Mouse (Mus musculus): ENCODE data around the gene Pafah1b3. TPM values are rescaled to one million over a fixed set of nuclear protein-coding genes. Genes with fewer than 3 reads are reported as not detected.

Gene Pafah1b3
- polyA plus RNA-seq, 1 experiment = 46.2 TPM

GRCm38 (mm10) chr7:25284171-25284570 is 13.6 kb downstream of the Pafah1b3 start:
- no peak for TF ChIP-seq POLR2A (IDR thresholded peaks at IDR 0.05; ENCODE audit: low read depth, low read length)
- TF ChIP-seq CTCF (IDR thresholded peaks at IDR 0.05; ENCODE audit: borderline replicate concordance, insufficient read depth, low read length) = no peak
- peak overlapping the region; percentile 95 for H3K4me3 ChIP-seq (ENCODE audit: insufficient read depth, low read length)

GRCm38 (mm10) chr7:25283637-25284036 is 14.1 kb downstream of the Pafah1b3 start:
- peak overlapping the region; percentile 70 for H3K27ac ChIP-seq (ENCODE audit: insufficient read depth, low read length)
- H3K4me3 ChIP-seq (ENCODE audit: insufficient read depth, low read length) = peak overlapping the region; percentile 95

More at GRCm38 (mm10) chr7:25284171-25284570, 13.6 kb downstream of the Pafah1b3 start:
- peaks cover 16% of the 10 kb centered on the region; the same call in 1 of the 2 replicates for H3K4me1 ChIP-seq (ENCODE audit: control insufficient read depth, insufficient read depth, low read length)
- 0 out of 2 replicates have a peak overlapping the region, but pooled peaks have one; percentile 70 for H3K27ac ChIP-seq (ENCODE audit: insufficient read depth, low read length)

GRCm38 (mm10) chr7:25282731-25283211 is 15.0 kb downstream of the Pafah1b3 start:
- peak; percentile 20 for TF ChIP-seq POLR2A (IDR thresholded peaks at IDR 0.05; ENCODE audit: low read depth, low read length)
- TF ChIP-seq CTCF (IDR thresholded peaks at IDR 0.05; ENCODE audit: borderline replicate concordance, insufficient read depth, low read length) = no peak
- Histone ChIP-seq H3K4me3 (ENCODE audit: insufficient read depth, low read length) (peak overlapping the region; percentile 95), H3K27ac (ENCODE audit: insufficient read depth, low read length) (peak overlapping the region; percentile 70), H3K4me1 (ENCODE audit: control insufficient read depth, insufficient read depth, low read length) (peaks cover 16% of the 10 kb centered on the region; the same call in 1 of the 2 replicates)

More at GRCm38 (mm10) chr7:25283637-25284036, 14.1 kb downstream of the Pafah1b3 start:
- TF ChIP-seq POLR2A (IDR thresholded peaks at IDR 0.05; ENCODE audit: low read depth, low read length) (peak; percentile 34), CTCF (IDR thresholded peaks at IDR 0.05; ENCODE audit: borderline replicate concordance, insufficient read depth, low read length) (no peak)
- H3K4me1 ChIP-seq (ENCODE audit: control insufficient read depth, insufficient read depth, low read length) = peaks cover 16% of the 10 kb centered on the region; the same call in 1 of the 2 replicates

- TF ChIP-seq CTCF (IDR thresholded peaks at IDR 0.05; ENCODE audit: borderline replicate concordance, insufficient read depth, low read length) (no peak), POLR2A (IDR thresholded peaks at IDR 0.05; ENCODE audit: low read depth, low read length) (peak; percentile 98)
- H3K27ac ChIP-seq (ENCODE audit: insufficient read depth, low read length) = peak overlapping the region; percentile 100
- peak overlapping the region; percentile 33 for H3K4me3 ChIP-seq (ENCODE audit: insufficient read depth, low read length)
- peaks cover 18% of the 10 kb centered on the region; the same call in 1 of the 2 replicates for H3K4me1 ChIP-seq (ENCODE audit: control insufficient read depth, insufficient read depth, low read length)
Measured at GRCm38 (mm10) chr7:25281734-25282601, 15.8 kb downstream of the Pafah1b3 start.

GRCm38 (mm10) chr7:25281166-25281733 is 16.5 kb downstream of the Pafah1b3 start:
- H3K4me1 ChIP-seq (ENCODE audit: control insufficient read depth, insufficient read depth, low read length) = peaks cover 18% of the 10 kb centered on the region; the same call in 1 of the 2 replicates
- TF ChIP-seq CTCF (IDR thresholded peaks at IDR 0.05; ENCODE audit: borderline replicate concordance, insufficient read depth, low read length) (no peak), POLR2A (IDR thresholded peaks at IDR 0.05; ENCODE audit: low read depth, low read length) (no peak)
- peak overlapping the region; percentile 100 for H3K27ac ChIP-seq (ENCODE audit: insufficient read depth, low read length)
- H3K4me3 ChIP-seq (ENCODE audit: insufficient read depth, low read length) = no peak overlapping the region

- Histone ChIP-seq H3K27ac (ENCODE audit: insufficient read depth, low read length) (peak overlapping the region; percentile 100), H3K4me1 (ENCODE audit: control insufficient read depth, insufficient read depth, low read length) (peaks cover 24% of the 10 kb centered on the region), H3K4me3 (ENCODE audit: insufficient read depth, low read length) (peak overlapping the region; percentile 40)
- TF ChIP-seq POLR2A (IDR thresholded peaks at IDR 0.05; ENCODE audit: low read depth, low read length) (peak; percentile 63), CTCF (IDR thresholded peaks at IDR 0.05; ENCODE audit: borderline replicate concordance, insufficient read depth, low read length) (no peak)
Measured at GRCm38 (mm10) chr7:25279861-25280791, 17.7 kb downstream of the Pafah1b3 start.

- Histone ChIP-seq H3K27ac (ENCODE audit: insufficient read depth, low read length) (peak overlapping the region; percentile 100), H3K4me1 (ENCODE audit: control insufficient read depth, insufficient read depth, low read length) (peaks cover 24% of the 10 kb centered on the region), H3K4me3 (ENCODE audit: insufficient read depth, low read length) (peak overlapping the region; percentile 40)
- TF ChIP-seq CTCF (IDR thresholded peaks at IDR 0.05; ENCODE audit: borderline replicate concordance, insufficient read depth, low read length) (no peak), POLR2A (IDR thresholded peaks at IDR 0.05; ENCODE audit: low read depth, low read length) (peak; percentile 39; the same call in 1 of the 2 replicates)
Measured at GRCm38 (mm10) chr7:25279076-25279860, 18.5 kb downstream of the Pafah1b3 start.

- TF ChIP-seq CTCF (IDR thresholded peaks at IDR 0.05; ENCODE audit: borderline replicate concordance, insufficient read depth, low read length) (peak; percentile 75; the same call in 1 of the 2 replicates), POLR2A (IDR thresholded peaks at IDR 0.05; ENCODE audit: low read depth, low read length) (peak; percentile 70)
- peak overlapping the region; percentile 100 for H3K27ac ChIP-seq (ENCODE audit: insufficient read depth, low read length)
- peak overlapping the region; percentile 44 for H3K4me3 ChIP-seq (ENCODE audit: insufficient read depth, low read length)
- H3K4me1 ChIP-seq (ENCODE audit: control insufficient read depth, insufficient read depth, low read length) = peaks cover 24% of the 10 kb centered on the region
Measured at GRCm38 (mm10) chr7:25278341-25279075, 19.3 kb downstream of the Pafah1b3 start.

Measured in embryonic fibroblast, embryonic 13.5 days (primary cell).